Mouse (Mus musculus) cerebellum, adult 8-10 months (tissue): ENCODE data around the gene Adar.
"Not testable (repeated sequence)": the region's sequence is repeated elsewhere in the genome, so short reads cannot be mapped to it uniquely, and the experiment has no call there.

Experiments
- DNase-seq: peaks from one replicate; pipeline ENCODE4 v3.0.0; 2022

Adar gene

GRCm38 (mm10) chr3:89798518-89798917 lies 83.7 kb downstream of the Adar start:
- DNase-seq: no peak

- no peak for DNase-seq
Observed at GRCm38 (mm10) chr3:89799476-89799875, 84.7 kb downstream of the Adar start.

DNA sequence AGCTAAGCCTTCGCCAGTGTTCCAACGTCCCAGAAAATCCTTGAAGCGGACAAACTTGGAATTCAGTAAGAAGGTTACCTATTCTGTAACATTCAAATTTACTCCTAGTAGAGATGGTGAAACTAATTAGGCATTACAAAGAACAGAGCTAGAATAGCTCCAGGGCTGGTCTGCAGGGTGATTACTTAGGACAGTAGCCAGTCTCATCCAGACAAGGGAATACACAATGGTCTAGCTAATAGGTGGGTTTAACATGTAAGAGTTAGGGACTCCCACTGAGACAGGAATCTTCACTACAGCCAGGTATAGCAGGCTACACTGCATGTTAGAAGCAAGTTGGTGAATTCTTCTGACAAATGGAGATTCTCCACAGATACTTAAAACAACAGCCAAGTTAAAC lies 85.3 kb downstream of the Adar start:
- DNase-seq: not testable (repeated sequence)

- DNase-seq: no peak
Observed at GRCm38 (mm10) chr3:89800774-89801506, 86.1 kb downstream of the Adar start.

GRCm38 (mm10) chr3:89801507-89801847 lies 86.7 kb downstream of the Adar start:
- DNase-seq: no peak

DNA sequence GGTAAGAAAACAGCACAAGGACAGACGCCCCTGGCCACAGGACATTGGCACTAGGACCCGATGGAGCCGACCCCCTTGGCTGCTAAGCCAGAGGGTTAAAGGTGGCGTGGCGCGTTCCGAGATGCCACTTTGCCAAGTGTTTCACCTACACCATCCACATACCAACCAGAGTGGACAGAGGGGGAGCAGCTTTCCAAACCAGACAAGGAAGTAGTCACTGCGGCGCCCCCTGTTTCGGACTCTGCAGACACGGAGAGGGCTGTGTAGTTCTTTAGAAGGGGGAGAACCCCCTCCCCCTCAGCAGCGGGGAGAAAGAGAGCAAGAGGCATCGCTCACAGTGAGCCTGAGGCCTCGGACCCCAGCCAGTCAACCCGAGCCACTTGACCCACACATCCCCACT lies 88.1 kb downstream of the Adar start:
- no peak for DNase-seq
